Mouse (Mus musculus) intestine, embryonic 15.5 days (tissue): ENCODE results near the gene Slc25a53. TPM values are rescaled to one million over a fixed set of nuclear protein-coding genes. Genes with fewer than 3 reads are reported as not detected.
A peak's percentile ranks its signal among the peaks of the same experiment; 100 is the strongest.

Source experiments
- ATAC-seq: fragments of 200-750 bp; cut with Nextera tagmentation; 2 replicates; pipeline ENCODE4 v1.8.0; 2017; ENCODE audit warnings: moderate TSS enrichment, moderate library complexity
- H3K27ac ChIP-seq: fragments of 300-500 bp; sonication (generic); 2 replicates; pipeline ENCODE4 v1.5.1; 2015; ENCODE audit warnings: mild to moderate bottlenecking, inconsistent platforms
- H3K27me3 ChIP-seq: fragments of 300-500 bp; sonication (generic); replicated peaks from 2 replicates; pipeline ENCODE4 v1.6.1; 2015; ENCODE audit warnings: inconsistent platforms
- H3K36me3 ChIP-seq: fragments of 300-500 bp; sonication (generic); 2 replicates; pipeline ENCODE4 v1.6.1; 2015; ENCODE audit warnings: inconsistent platforms
- H3K4me1 ChIP-seq: fragments of 300-500 bp; sonication (generic); replicated peaks from 2 replicates; pipeline ENCODE4 v1.6.1; 2015; ENCODE audit warnings: inconsistent platforms
- H3K4me2 ChIP-seq: fragments of 300-500 bp; sonication (generic); replicated peaks from 2 replicates; pipeline ENCODE4 v1.6.1; 2015; ENCODE audit warnings: mild to moderate bottlenecking, inconsistent platforms
- H3K4me3 ChIP-seq: fragments of 300-500 bp; sonication (generic); replicated peaks from 2 replicates; pipeline ENCODE4 v1.5.1; 2015; ENCODE audit warnings: inconsistent platforms
- H3K9ac ChIP-seq: fragments of 300-500 bp; sonication (generic); 2 replicates; pipeline ENCODE4 v1.6.1; 2015; ENCODE audit warnings: inconsistent platforms
- H3K9me3 ChIP-seq: fragments of 300-500 bp; sonication (generic); 2 replicates; pipeline ENCODE4 v1.6.1; 2016; ENCODE audit warnings: inconsistent platforms
- WGBS: fragments of 180-500 bp; shearing (Covaris S2); methylation state at CpG from one replicate; pipeline ENCODE4 v1.1.7; 2015; 5-methylcytosine and 5-hydroxymethylcytosine counted together
- polyA plus RNA-seq: library from polyadenylated mRNA; unstranded; fragments of >200 nt; fragmentation: Nextera tagmentation; extraction: Ambion mirVana; gene quantifications from 2 replicates; pipeline ENCODE4 v1.2.1, GENCODE M21; 2015

The Slc25a53 gene
- polyA plus RNA-seq, 1 experiment from 2014 or later: 7.5 TPM

- Histone ChIP-seq H3K9me3 (no peaks in the 10 kb centered on the region), H3K4me3 (no peak overlapping the region), H3K4me1 (no peaks in the 10 kb centered on the region), H3K9ac (no peak overlapping the region), H3K27ac (no peak overlapping the region), H3K27me3 (no peaks in the 10 kb centered on the region), H3K4me2 (no peak overlapping the region), H3K36me3 (no peaks in the 10 kb centered on the region)
- 22% methylated on average over 3 of the region's 3 CpGs for WGBS
- peak; percentile 98 for ATAC-seq
These were observed 100.1 kb downstream of the Slc25a53 start for GRCm38 (mm10) chrX:136937985-136938384.

Other genes with a start within 250 kb of the Slc25a53 start
- 4.6 and 5.8 TPM in 2 replicates for gene Plp1, start 215.6 kb downstream of the Slc25a53 start, polyA plus RNA-seq
- gene Rab9b, start 169.5 kb downstream of the Slc25a53 start, polyA plus RNA-seq: 0.40 and 0.43 TPM in 2 replicates
- gene H2bfm, start 111.0 kb downstream of the Slc25a53 start, polyA plus RNA-seq: not detected in 2 replicates
- 51.1 and 52.2 TPM in 2 replicates for gene Tmsb15b2, start 62.8 kb downstream of the Slc25a53 start, polyA plus RNA-seq
- gene Tmsb15l, start 61.4 kb downstream of the Slc25a53 start, polyA plus RNA-seq: 3.2 and 6.3 TPM in 2 replicates
- gene Tmsb15b1, start 61.4 kb downstream of the Slc25a53 start, polyA plus RNA-seq: 21.5 and 24.8 TPM in 2 replicates
- 15.5 and 17.8 TPM in 2 replicates for gene Zcchc18, start 45.1 kb downstream of the Slc25a53 start, polyA plus RNA-seq
- 5.1 and 6.3 TPM in 2 replicates for gene Fam199x, start 11.3 kb upstream of the Slc25a53 start, polyA plus RNA-seq
- gene Esx1, start 83.8 kb upstream of the Slc25a53 start, polyA plus RNA-seq: not detected in 2 replicates